Mouse (Mus musculus) brain, embryonic 14.5 days (tissue): ENCODE results near the gene Atp1a1. TPM values are rescaled to one million over a fixed set of nuclear protein-coding genes. Genes with fewer than 3 reads are reported as not detected.

Source experiments
- DNase-seq: peaks from one replicate; pipeline ENCODE4 v3.0.0-alpha.2; 2011; ENCODE audit warnings: low read depth
- CTCF ChIP-seq: fragments of 200-500 bp; IDR thresholded peaks from 2 replicates; pipeline ENCODE4 v1.5.1; 2012; ENCODE audit warnings: inconsistent platforms, mild to moderate bottlenecking, moderate library complexity, borderline replicate concordance; ENCODE audit not compliant: insufficient read depth, insufficient read length; ENCODE audit errors: extremely low read depth
- POLR2A ChIP-seq: fragments of 200-500 bp; IDR thresholded peaks from 2 replicates; pipeline ENCODE4 v1.6.1; 2012; ENCODE audit warnings: mild to moderate bottlenecking, inconsistent platforms, borderline replicate concordance; ENCODE audit not compliant: poor library complexity, insufficient read depth, insufficient read length, severe bottlenecking; ENCODE audit errors: extremely low read depth
- polyA plus RNA-seq: library from polyadenylated mRNA; depleted of rRNA; stranded (reverse); fragments of >200 nt; gene quantifications from 2 replicates; pipeline ENCODE4 v1.2.3, GENCODE M21; 2012; rRNA removed

Atp1a1 gene
- polyA plus RNA-seq, 1 experiment, result 129 TPM

- no peak for DNase-seq
- TF ChIP-seq CTCF (no peak), POLR2A (no peak)
Observed at GRCm38 (mm10) chr3:101533373-101533772, 71.1 kb downstream of the Atp1a1 start.

DNA sequence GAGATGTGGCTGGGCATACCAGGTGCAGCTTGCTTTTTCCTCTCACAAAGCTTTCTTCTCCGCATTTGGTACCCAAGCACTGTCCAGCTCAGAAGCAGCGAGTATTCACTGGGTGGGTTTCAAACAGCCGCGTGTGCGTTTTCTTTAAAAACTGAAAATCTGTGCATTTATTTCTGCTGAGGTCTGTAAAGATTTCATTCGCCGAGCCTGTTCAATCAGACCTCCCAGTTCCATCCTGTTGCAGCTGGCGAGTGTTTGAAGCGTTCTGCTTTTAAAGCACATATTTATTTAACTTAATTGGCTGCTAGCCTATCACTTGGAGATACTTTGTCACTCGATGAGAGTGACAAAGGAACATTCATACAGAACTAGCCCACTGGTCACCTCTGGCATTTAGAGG lies 73.6 kb downstream of the Atp1a1 start:
- TF ChIP-seq CTCF, result no peak
- no peak for TF ChIP-seq POLR2A
- peak; percentile 54 for DNase-seq

DNA sequence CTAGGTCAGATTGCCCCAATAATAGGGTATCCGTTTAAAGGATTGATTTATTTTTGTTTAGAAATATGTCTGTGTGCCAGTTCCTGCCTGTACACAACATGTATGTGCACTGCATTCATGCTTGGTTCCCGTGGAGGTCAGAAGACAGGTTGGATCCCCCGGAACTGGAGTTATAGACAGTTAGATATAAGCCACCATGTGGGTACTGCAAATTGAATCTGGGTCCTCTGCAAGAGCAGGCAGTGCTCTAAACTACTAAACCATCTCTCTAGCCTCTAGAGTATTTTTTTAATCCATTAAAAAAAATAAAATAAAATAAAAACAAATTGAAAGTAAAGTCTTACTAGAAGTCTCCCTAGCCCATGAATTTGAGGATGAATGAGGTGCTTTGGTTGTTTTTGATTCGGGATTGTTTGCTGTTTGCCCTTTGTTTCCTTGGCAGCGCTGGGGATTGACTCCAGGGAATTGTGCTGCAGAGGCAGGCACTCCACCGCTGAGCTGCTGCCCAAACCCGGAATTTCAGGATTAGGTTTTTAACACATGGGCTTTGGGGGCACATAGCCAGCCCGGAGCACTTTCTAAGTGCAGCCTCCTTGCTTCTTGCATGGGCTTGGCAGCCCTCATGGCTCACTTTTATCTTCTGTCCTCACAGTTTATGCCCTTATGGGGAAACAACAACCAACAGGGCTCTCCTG lies 75.4 kb downstream of the Atp1a1 start:
- DNase-seq, result peak; percentile 70
- TF ChIP-seq CTCF, result no peak
- no peak for TF ChIP-seq POLR2A

GRCm38 (mm10) chr3:101528157-101528899 lies 76.2 kb downstream of the Atp1a1 start:
- no peak for TF ChIP-seq CTCF
- DNase-seq, result no peak

DNA sequence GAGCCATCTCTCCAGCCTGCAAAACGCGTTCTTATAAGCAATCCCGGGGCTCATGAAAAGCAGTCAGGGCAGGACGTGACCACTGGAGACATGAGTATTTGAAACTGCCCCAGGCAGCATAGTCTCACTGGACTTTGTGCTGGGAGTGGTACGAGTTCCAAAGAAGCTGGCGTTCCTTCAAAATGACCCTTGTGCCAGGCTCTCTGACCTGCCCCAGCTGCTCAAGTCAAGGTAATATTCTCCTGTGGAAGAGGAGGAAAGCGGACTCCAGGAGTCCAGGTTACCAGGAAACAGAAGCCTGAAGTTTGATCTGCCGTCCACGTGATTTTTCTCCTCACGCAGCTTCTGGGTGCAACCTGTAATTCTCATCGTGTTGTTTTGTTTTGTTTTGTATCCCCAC lies 77.9 kb downstream of the Atp1a1 start:
- no peak for TF ChIP-seq POLR2A
- TF ChIP-seq CTCF, result no peak
- no peak for DNase-seq

Other genes starting within 250 kb of the Atp1a1 start
- gene Igsf3, start 227.6 kb downstream of the Atp1a1 start, polyA plus RNA-seq, result 17.4 and 36.0 TPM in 2 replicates
- gene Mab21l3, start 244.3 kb upstream of the Atp1a1 start, polyA plus RNA-seq, result 0.51 and 0.55 TPM in 2 replicates